Mouse (Mus musculus): ENCODE measurements around the gene Rbm38. TPM values are rescaled to one million over a fixed set of nuclear protein-coding genes. Genes with fewer than 3 reads are reported as not detected.

The Rbm38 gene
- polyA plus RNA-seq, 1 experiment from 2014 or later = 126 TPM

DNA sequence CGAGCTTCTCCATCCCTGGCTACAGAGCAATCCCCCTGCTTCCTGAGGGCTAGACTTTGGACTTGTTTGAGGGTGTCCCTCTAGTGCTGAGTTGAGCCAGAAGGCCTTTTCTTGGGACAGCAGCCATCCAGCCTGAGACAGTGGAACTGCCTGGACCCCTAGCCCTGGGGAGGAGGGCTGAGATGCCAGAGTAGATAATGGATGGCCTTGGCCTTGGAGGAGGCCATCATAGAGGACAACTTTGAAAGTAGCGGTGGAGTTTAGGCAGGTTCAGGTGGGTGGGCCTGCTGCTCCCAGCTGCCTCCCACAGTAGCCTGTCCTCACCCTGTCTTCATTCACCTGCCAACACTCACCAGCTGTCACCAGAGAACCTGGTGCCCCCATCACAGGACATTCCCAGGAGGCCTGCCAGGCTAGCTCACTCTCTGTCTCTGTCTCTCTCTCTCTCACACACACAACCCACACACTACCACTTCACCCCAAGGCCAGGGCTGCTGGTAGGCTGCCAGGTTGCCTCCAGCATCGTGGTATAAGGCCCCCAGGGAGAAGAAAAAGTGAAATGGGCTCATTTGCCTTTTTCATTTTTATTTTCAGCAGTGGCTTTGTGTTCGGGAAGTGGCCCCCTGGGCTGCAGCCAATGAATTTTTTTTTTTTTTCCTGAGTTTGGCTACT is 7.7 kb downstream of the Rbm38 start:
- no peaks in the 10 kb centered on the region for H3K27me3 ChIP-seq (ENCODE audit: control insufficient read depth, insufficient read depth, low read length)
- ATAC-seq (ENCODE audit: insufficient number of reproducible peaks, insufficient read depth, low FRiP score, low read depth) = no peak
- H3K9ac ChIP-seq (ENCODE audit: low read length) = peak overlapping the region; percentile 32; the same call in 1 of the 2 replicates
- 42% methylated on average over 4 of the region's 4 CpGs for WGBS
- peak overlapping the region; percentile 84; the same call in 1 of the 2 replicates for H3K4me2 ChIP-seq (ENCODE audit: low read length)
- H3K4me1 ChIP-seq (ENCODE audit: control insufficient read depth in 2 of 2, insufficient read depth in 2 of 2, low read length in 2 of 2) = peaks cover 50 to 77% of the 10 kb centered on the region in 2 experiments
- H3K27ac ChIP-seq (replicated peaks in 1 of 2; ENCODE audit: control insufficient read depth in 1 of 2, insufficient read depth in 1 of 2, low read depth in 2 of 2, low read length in 2 of 2) = peak overlapping the region; percentile 12 to 50; a peak in 2 of 4 replicates
- no peaks in the 10 kb centered on the region for H3K9me3 ChIP-seq (ENCODE audit: control insufficient read depth, low read length)
- H3K36me3 ChIP-seq (ENCODE audit: control insufficient read depth, insufficient read depth, low read length) = peaks cover 92% of the 10 kb centered on the region
- H3K4me3 ChIP-seq (ENCODE audit: control insufficient read depth in 1 of 2, insufficient read depth in 1 of 2, low read depth in 1 of 2, low read length in 2 of 2) = no peak overlapping the region

- no peaks in the 10 kb centered on the region for H3K27me3 ChIP-seq (ENCODE audit: control insufficient read depth, insufficient read depth, low read length)
- peaks cover 98% of the 10 kb centered on the region for H3K36me3 ChIP-seq (ENCODE audit: control insufficient read depth, insufficient read depth, low read length)
- no peaks in the 10 kb centered on the region for H3K9me3 ChIP-seq (ENCODE audit: control insufficient read depth, low read length)
- H3K9ac ChIP-seq (ENCODE audit: low read length) = 0 out of 2 replicates have a peak overlapping the region, but pooled peaks have one; percentile 6
- peaks cover 45 to 72% of the 10 kb centered on the region in 2 experiments for H3K4me1 ChIP-seq (ENCODE audit: control insufficient read depth in 2 of 2, insufficient read depth in 2 of 2, low read length in 2 of 2)
- H3K27ac ChIP-seq (replicated peaks in 1 of 2; ENCODE audit: control insufficient read depth in 1 of 2, insufficient read depth in 1 of 2, low read depth in 2 of 2, low read length in 2 of 2) = 0 out of 4 replicates have a peak overlapping the region, but pooled peaks of 1 of the 2 experiments have one; percentile 50
- H3K4me2 ChIP-seq (ENCODE audit: low read length) = no peak overlapping the region; the same call in 1 of the 2 replicates
- no peak for ATAC-seq (ENCODE audit: insufficient number of reproducible peaks, insufficient read depth, low FRiP score, low read depth)
- H3K4me3 ChIP-seq (ENCODE audit: control insufficient read depth in 1 of 2, insufficient read depth in 1 of 2, low read depth in 1 of 2, low read length in 2 of 2) = no peak overlapping the region
- 86% methylated on average over 3 of the region's 3 CpGs for WGBS
Measured at GRCm38 (mm10) chr2:173028508-173029031, 8.3 kb downstream of the Rbm38 start.

DNA sequence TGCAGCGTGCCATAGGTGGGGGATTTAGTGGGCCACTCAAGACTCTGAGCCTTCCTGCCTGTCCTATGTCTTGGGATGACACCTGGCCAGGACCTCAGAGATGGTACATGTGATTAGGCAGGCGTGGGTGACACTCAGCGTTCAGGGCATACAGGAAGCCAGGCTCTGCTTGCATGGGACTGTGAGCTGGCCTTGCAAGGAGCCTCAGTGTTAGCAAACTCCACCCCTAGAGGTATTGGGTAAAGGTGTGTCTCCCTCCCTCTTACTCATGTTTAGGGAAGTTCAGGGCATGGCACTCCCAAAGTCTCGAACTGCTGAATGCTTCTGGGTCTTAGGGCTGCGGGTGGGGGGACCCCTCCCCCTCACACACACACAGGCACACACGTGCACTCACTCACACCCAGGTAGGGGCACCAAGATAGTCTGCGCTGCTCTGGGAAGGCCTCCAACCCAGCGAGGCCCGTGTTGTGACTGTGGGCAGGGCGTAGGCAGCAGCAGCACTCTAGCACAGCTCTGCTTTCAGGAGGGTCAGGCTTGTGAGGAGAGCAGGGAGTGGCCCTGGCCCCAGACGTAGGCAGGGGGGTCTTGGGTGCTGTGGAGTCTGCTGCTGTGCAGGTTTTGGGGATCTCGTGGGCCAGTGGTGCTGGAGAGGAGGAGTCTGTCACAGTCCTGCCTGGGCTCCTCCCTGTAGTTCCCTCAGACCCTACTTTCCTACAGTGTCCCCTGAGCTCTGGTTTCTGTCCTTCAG is 10.5 kb downstream of the Rbm38 start:
- Histone ChIP-seq H3K9ac (ENCODE audit: low read length) (peak overlapping the region; percentile 30; the same call in 1 of the 2 replicates), H3K27ac (replicated peaks in 1 of 2; ENCODE audit: control insufficient read depth in 1 of 2, insufficient read depth in 1 of 2, low read depth in 2 of 2, low read length in 2 of 2) (peak overlapping the region in 1 of 2 experiments; percentile 28; a peak in 1 of 4 replicates), H3K27me3 (ENCODE audit: control insufficient read depth, insufficient read depth, low read length) (no peaks in the 10 kb centered on the region), H3K4me3 (ENCODE audit: control insufficient read depth in 1 of 2, insufficient read depth in 1 of 2, low read depth in 1 of 2, low read length in 2 of 2) (no peak overlapping the region; a peak in 1 of 4 replicates), H3K36me3 (ENCODE audit: control insufficient read depth, insufficient read depth, low read length) (peaks cover 100% of the 10 kb centered on the region), H3K9me3 (ENCODE audit: control insufficient read depth, low read length) (no peaks in the 10 kb centered on the region), H3K4me2 (ENCODE audit: low read length) (peak overlapping the region; percentile 23; the same call in 1 of the 2 replicates), H3K4me1 (ENCODE audit: control insufficient read depth in 2 of 2, insufficient read depth in 2 of 2, low read length in 2 of 2) (peaks cover 32 to 66% of the 10 kb centered on the region in 2 experiments)
- ATAC-seq (ENCODE audit: insufficient number of reproducible peaks, insufficient read depth, low FRiP score, low read depth) = no peak
- WGBS = 60% methylated on average over 12 of the region's 12 CpGs

GRCm38 (mm10) chr2:173033531-173033930 is 13.2 kb downstream of the Rbm38 start:
- Histone ChIP-seq H3K27me3 (ENCODE audit: control insufficient read depth, insufficient read depth, low read length) (no peaks in the 10 kb centered on the region), H3K4me1 (ENCODE audit: control insufficient read depth in 2 of 2, insufficient read depth in 2 of 2, low read length in 2 of 2) (peaks cover 8 to 46% of the 10 kb centered on the region in 2 experiments; a peak in 3 of 4 replicates), H3K4me2 (ENCODE audit: low read length) (no peak overlapping the region), H3K36me3 (ENCODE audit: control insufficient read depth, insufficient read depth, low read length) (peaks cover 77% of the 10 kb centered on the region), H3K4me3 (ENCODE audit: control insufficient read depth in 1 of 2, insufficient read depth in 1 of 2, low read depth in 1 of 2, low read length in 2 of 2) (no peak overlapping the region), H3K9me3 (ENCODE audit: control insufficient read depth, low read length) (no peaks in the 10 kb centered on the region), H3K27ac (replicated peaks in 1 of 2; ENCODE audit: control insufficient read depth in 1 of 2, insufficient read depth in 1 of 2, low read depth in 2 of 2, low read length in 2 of 2) (no peak overlapping the region), H3K9ac (ENCODE audit: low read length) (no peak overlapping the region)
- 92% methylated on average over 13 of the region's 13 CpGs for whole genome bisulfite sequencing
- no peak for ATAC-seq (ENCODE audit: insufficient number of reproducible peaks, insufficient read depth, low FRiP score, low read depth)

DNA sequence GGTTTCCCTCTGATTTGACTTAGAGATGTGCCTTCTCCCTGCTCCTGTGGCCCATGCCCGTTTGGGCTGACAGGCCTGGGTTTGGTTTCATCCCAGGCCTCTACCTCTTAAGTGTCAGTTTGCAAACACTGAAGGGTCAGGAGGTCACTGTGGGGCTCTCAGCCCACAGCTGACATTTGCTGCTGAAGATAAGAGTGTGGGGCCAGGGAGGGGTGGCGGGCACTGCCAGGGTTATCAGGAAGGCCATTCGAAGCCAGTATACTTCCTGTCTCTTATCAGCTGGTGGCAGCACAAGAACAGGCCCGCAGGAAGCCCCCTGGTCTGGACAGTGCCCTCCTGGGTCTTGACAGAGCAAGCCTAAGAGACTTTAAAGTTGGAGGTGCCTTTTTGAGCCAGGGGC is 14.7 kb downstream of the Rbm38 start:
- Histone ChIP-seq H3K4me2 (ENCODE audit: low read length) (no peak overlapping the region; the same call in 1 of the 2 replicates), H3K4me1 (ENCODE audit: control insufficient read depth in 2 of 2, insufficient read depth in 2 of 2, low read length in 2 of 2) (peaks cover 6 to 38% of the 10 kb centered on the region in 2 experiments; a peak in 3 of 4 replicates), H3K4me3 (ENCODE audit: control insufficient read depth in 1 of 2, insufficient read depth in 1 of 2, low read depth in 1 of 2, low read length in 2 of 2) (no peak overlapping the region), H3K27me3 (ENCODE audit: control insufficient read depth, insufficient read depth, low read length) (no peaks in the 10 kb centered on the region), H3K9ac (ENCODE audit: low read length) (peak overlapping the region; percentile 42), H3K36me3 (ENCODE audit: control insufficient read depth, insufficient read depth, low read length) (peaks cover 62% of the 10 kb centered on the region), H3K9me3 (ENCODE audit: control insufficient read depth, low read length) (no peaks in the 10 kb centered on the region), H3K27ac (replicated peaks in 1 of 2; ENCODE audit: control insufficient read depth in 1 of 2, insufficient read depth in 1 of 2, low read depth in 2 of 2, low read length in 2 of 2) (peak overlapping the region in 1 of 2 experiments; percentile 5; a peak in 2 of 4 replicates)
- WGBS = 7% methylated on average over 4 of the region's 4 CpGs
- no peak for ATAC-seq (ENCODE audit: insufficient number of reproducible peaks, insufficient read depth, low FRiP score, low read depth)

GRCm38 (mm10) chr2:173035653-173036052 is 15.4 kb downstream of the Rbm38 start:
- peaks cover 55% of the 10 kb centered on the region for H3K36me3 ChIP-seq (ENCODE audit: control insufficient read depth, insufficient read depth, low read length)
- no peaks in the 10 kb centered on the region for H3K27me3 ChIP-seq (ENCODE audit: control insufficient read depth, insufficient read depth, low read length)
- H3K4me1 ChIP-seq (ENCODE audit: control insufficient read depth in 2 of 2, insufficient read depth in 2 of 2, low read length in 2 of 2) = peaks cover 6 to 31% of the 10 kb centered on the region in 2 experiments; a peak in 3 of 4 replicates
- ATAC-seq (ENCODE audit: insufficient number of reproducible peaks, insufficient read depth, low FRiP score, low read depth) = no peak
- H3K27ac ChIP-seq (replicated peaks in 1 of 2; ENCODE audit: control insufficient read depth in 1 of 2, insufficient read depth in 1 of 2, low read depth in 2 of 2, low read length in 2 of 2) = no peak overlapping the region
- no peak overlapping the region for H3K4me2 ChIP-seq (ENCODE audit: low read length)
- WGBS = 89% methylated on average over 5 of the region's 5 CpGs
- H3K9me3 ChIP-seq (ENCODE audit: control insufficient read depth, low read length) = no peaks in the 10 kb centered on the region
- H3K4me3 ChIP-seq (ENCODE audit: control insufficient read depth in 1 of 2, insufficient read depth in 1 of 2, low read depth in 1 of 2, low read length in 2 of 2) = no peak overlapping the region
- no peak overlapping the region for H3K9ac ChIP-seq (ENCODE audit: low read length)

- Histone ChIP-seq H3K27me3 (ENCODE audit: control insufficient read depth, insufficient read depth, low read length) (no peaks in the 10 kb centered on the region), H3K36me3 (ENCODE audit: control insufficient read depth, insufficient read depth, low read length) (peaks cover 51% of the 10 kb centered on the region), H3K4me1 (ENCODE audit: control insufficient read depth in 2 of 2, insufficient read depth in 2 of 2, low read length in 2 of 2) (peaks cover 6 to 27% of the 10 kb centered on the region in 2 experiments; a peak in 3 of 4 replicates), H3K9ac (ENCODE audit: low read length) (no peak overlapping the region), H3K4me3 (ENCODE audit: control insufficient read depth in 1 of 2, insufficient read depth in 1 of 2, low read depth in 1 of 2, low read length in 2 of 2) (no peak overlapping the region), H3K4me2 (ENCODE audit: low read length) (no peak overlapping the region), H3K9me3 (ENCODE audit: control insufficient read depth, low read length) (no peaks in the 10 kb centered on the region), H3K27ac (replicated peaks in 1 of 2; ENCODE audit: control insufficient read depth in 1 of 2, insufficient read depth in 1 of 2, low read depth in 2 of 2, low read length in 2 of 2) (no peak overlapping the region)
- ATAC-seq (ENCODE audit: insufficient number of reproducible peaks, insufficient read depth, low FRiP score, low read depth) = no peak
- 85% methylated on average over 5 of the region's 5 CpGs for WGBS
Measured at GRCm38 (mm10) chr2:173036055-173036454, 15.8 kb downstream of the Rbm38 start.

All from heart, embryonic 14.5 days (tissue).